Mouse (Mus musculus): Measurements from ENCODE around the gene Plch1. TPM values are rescaled to one million over a fixed set of nuclear protein-coding genes. Genes with fewer than 3 reads are reported as not detected.

Plch1 gene
- total RNA-seq, 2 experiments from 2014 or later = not detected

DNA sequence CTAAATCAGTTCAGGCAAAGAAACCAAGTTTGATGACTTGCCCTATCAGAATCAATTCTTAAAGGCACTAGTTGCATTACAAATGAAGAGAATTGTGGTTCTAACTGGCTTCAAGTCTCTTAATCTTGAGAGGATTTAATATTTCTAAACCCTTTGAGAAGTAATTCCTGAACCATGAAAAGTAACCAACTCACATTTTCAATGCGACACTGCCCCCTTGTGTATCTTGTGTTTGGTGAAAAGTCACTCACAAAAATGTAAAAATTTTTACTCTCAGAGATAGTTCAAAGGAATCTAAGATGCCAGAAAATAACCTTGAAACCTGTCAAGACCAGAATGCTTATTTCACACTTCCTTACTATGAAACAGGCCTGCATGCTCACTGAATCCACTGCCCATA, 31.0 kb downstream of the Plch1 start:
- no peak for ATAC-seq (replicated peaks; ENCODE audit: low FRiP score, poor library complexity, severe bottlenecking)

DNA sequence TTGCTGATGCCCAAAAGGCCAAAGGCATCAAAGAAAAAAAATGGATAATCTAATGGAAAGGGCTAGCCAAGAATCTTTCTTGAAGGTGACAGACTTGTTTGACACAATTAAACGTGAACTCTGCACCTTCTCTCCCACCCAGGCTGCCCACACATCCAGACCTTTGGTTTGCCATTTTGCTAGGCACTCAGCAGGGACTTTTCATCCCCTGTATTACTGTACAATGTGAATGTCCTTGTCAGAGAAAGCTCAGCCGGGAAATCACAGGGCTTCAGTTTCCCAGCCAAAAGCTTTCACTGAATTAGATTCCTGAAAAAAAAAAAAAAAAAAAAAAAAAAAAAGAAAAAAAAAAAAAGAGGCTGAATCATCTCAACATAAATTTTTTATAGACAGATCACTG, 34.2 kb downstream of the Plch1 start:
- ATAC-seq (replicated peaks; ENCODE audit: low FRiP score, poor library complexity, severe bottlenecking) = no peak

- no peak for ATAC-seq (replicated peaks; ENCODE audit: low FRiP score, poor library complexity, severe bottlenecking)
Observed at GRCm38 (mm10) chr3:63862716-63863115, 36.6 kb downstream of the Plch1 start.

DNA sequence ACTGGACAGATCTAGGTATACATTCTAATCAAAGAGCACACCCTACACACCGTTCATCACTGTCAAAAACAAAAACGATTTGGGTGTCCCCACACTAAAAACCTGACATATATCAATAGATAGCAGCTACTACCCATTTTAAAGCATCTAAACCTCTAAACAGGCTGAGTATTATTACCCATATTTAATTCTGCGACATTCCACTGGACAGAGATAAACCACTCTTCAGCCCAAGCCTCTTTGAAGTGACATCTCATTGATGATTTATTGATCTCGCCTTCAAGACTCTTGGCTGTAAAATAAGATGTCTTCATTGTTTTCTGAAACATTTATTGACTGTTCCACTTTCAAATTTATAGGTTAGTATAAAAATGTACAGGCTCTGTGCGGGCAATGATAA, 46.4 kb downstream of the Plch1 start:
- no peak for ATAC-seq (replicated peaks; ENCODE audit: low FRiP score, poor library complexity, severe bottlenecking)

DNA sequence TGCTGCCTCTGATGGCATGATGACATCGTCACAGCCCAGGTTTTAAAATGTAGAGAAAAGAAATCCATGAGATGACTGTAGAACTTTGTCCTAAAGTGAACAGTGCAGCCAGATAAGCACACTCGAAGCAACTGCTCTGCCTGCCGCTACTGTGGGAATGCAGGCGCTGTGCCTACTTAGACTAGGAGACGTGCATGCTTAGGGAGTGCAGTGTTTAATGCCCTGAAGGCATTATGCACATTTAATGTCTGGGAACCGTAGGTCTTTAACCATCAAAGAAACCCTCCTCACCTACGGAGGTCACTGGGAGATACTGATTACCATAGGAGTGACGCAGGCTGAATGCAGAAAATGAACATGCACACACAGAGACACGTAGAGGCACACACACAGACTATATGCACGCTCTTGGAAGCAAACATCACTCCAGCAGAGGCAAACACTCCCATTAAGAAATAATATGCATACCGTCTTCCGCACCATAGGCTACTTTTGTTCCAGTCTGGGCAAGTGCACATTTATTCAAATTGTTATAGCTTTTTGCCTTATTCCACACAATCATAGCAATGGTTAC, 48.1 kb downstream of the Plch1 start:
- ATAC-seq (replicated peaks; ENCODE audit: low FRiP score, poor library complexity, severe bottlenecking) = no peak

GRCm38 (mm10) chr3:63849765-63850346, 49.4 kb downstream of the Plch1 start:
- no peak for ATAC-seq (replicated peaks; ENCODE audit: low FRiP score, poor library complexity, severe bottlenecking)

GRCm38 (mm10) chr3:63844141-63844540, 55.1 kb downstream of the Plch1 start:
- no peak for ATAC-seq (replicated peaks; ENCODE audit: low FRiP score, poor library complexity, severe bottlenecking)

GRCm38 (mm10) chr3:63842436-63842835, 56.8 kb downstream of the Plch1 start:
- no peak for ATAC-seq (replicated peaks; ENCODE audit: low FRiP score, poor library complexity, severe bottlenecking)

GRCm38 (mm10) chr3:63837750-63838149, 61.5 kb downstream of the Plch1 start:
- ATAC-seq (replicated peaks; ENCODE audit: low FRiP score, poor library complexity, severe bottlenecking) = no peak

- ATAC-seq (replicated peaks; ENCODE audit: low FRiP score, poor library complexity, severe bottlenecking) = no peak
Observed at GRCm38 (mm10) chr3:63836937-63837632, 62.2 kb downstream of the Plch1 start.

GRCm38 (mm10) chr3:63835816-63836215, 63.5 kb downstream of the Plch1 start:
- ATAC-seq (replicated peaks; ENCODE audit: low FRiP score, poor library complexity, severe bottlenecking) = no peak

DNA sequence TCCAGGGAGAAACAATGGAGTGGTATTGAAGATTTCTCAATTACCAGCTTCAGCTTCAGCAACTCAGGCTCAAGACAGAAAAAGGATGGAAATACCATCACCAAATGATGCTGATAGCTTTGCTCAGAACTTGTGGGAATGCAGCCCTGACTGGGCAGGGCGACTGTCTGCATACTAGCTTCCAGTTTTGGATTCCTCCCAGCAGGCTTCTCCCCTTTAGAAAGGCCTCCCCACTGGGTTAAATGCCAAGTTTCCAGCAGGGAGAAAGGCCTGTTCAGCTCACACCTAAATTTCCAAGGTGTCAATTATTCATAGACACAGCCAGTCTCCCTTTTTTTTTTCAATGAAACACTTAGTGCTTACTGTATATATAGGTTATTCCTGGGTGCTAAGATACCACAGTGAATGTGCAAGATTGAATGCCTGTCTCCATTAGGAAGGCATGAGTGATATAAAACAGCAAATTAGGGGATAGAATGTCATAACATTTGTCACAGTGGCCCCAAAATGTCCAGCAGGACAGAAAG, 75.3 kb downstream of the Plch1 start:
- ATAC-seq (replicated peaks; ENCODE audit: low FRiP score, poor library complexity, severe bottlenecking) = no peak

DNA sequence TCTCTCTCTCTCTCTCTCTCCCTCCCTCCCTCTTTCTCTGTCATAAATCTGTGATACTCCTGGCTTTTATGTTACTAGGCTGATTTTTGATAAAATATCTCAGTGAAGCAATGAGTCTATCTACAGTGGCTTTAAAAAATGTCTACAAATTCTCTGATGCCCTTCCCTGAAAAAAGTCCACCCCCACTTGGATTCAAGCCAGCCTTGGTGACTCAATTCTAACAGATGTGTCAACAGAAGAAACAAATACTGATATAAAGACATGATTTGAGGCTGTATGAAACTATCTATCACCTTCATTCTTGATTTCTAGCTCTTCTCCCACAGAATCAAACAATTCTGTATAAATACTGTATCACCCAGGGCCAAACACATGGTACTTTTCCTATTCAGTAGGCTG, 76.6 kb downstream of the Plch1 start:
- no peak for ATAC-seq (replicated peaks; ENCODE audit: low FRiP score, poor library complexity, severe bottlenecking)

GRCm38 (mm10) chr3:63815131-63815530, 84.1 kb downstream of the Plch1 start:
- no peak for ATAC-seq (replicated peaks; ENCODE audit: low FRiP score, poor library complexity, severe bottlenecking)

DNA sequence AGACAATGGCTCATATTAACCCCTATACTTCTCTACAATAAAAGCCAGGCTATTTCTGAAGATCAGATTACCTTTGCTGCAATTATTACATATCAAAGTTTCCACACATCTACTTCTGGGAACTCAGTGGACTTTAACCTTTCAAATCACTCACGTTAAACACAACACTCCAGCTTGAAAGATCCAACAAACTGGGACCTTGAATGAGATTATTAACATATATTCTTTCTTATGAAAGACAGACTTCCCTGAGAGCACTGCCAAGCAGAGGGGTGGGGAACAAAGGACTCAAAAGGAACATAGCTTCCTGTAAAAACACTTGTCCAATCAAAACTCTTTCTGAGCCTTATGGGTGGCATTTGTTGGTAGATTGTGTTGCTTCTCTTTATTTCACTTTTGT, 85.1 kb downstream of the Plch1 start:
- no peak for ATAC-seq (replicated peaks; ENCODE audit: low FRiP score, poor library complexity, severe bottlenecking)

- ATAC-seq (replicated peaks; ENCODE audit: low FRiP score, poor library complexity, severe bottlenecking) = no peak
Observed at GRCm38 (mm10) chr3:63806906-63807305, 92.4 kb downstream of the Plch1 start.

DNA sequence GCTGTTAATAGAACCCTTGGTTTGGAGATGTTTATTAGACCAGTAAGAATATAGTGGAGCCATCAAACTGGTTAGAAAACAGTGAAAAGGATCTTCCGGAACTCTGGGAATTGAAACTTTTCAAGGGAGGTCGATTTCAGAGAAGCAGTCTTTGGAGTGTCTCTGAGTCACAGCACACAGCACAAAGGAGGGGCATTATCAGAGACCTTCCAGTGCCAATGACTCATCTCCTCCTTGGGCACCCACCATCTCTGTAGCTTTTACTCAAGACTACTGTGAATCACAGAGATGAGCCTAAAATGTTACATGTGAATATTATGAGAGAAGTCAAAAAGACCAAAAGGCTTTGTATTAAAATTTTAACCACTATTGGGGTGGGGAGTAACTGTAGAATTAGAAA, 93.8 kb downstream of the Plch1 start:
- ATAC-seq (replicated peaks; ENCODE audit: low FRiP score, poor library complexity, severe bottlenecking) = no peak

DNA sequence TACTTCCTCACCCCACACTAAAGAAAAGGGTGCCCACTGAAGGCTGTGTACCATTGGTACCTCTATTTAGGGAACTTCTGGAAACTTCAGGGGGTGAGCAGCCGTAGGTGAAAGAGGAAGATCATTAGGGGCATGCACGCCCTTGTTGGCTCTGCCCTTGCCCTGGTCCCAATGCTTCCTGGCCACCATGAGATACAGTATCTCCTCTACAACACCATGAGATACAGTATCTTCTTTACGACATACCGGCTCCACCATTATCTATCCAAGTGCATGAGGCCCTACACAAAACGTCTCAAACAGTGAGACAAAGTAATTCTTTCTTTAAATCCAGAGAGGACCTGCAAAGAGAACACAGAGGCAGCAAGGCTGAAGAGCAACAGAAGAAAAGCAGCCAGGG, 98.6 kb downstream of the Plch1 start:
- ATAC-seq (replicated peaks; ENCODE audit: low FRiP score, poor library complexity, severe bottlenecking) = no peak

DNA sequence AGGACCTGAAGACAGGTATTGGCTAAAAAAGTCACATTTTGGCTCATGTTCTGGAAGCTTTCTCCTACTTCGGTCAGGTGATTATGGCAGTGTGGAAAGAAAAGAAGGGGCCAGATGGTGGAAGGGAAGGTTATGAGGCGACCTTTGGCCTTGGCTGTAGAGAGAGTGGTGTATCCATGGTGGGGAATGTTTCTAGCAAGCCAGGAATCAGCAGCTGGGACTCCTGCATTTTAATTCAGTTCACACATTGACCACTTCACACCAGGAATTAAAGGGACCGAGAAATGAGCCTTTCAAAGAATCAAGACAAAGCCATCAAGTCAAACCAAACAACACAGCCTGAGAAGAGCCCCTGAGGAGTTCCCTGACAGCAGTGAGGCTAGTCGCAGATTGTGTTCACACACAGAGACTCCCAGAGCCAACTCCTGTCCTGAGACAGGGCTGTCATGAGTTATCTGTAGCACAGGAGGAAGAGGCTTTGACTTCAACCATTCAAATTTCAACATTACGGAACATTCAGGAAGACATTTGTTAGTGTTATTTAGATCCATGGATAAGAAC, 112.4 kb downstream of the Plch1 start:
- ATAC-seq (replicated peaks; ENCODE audit: low FRiP score, poor library complexity, severe bottlenecking) = no peak

- no peak for ATAC-seq (replicated peaks; ENCODE audit: low FRiP score, poor library complexity, severe bottlenecking)
Observed at GRCm38 (mm10) chr3:63772617-63773305, 126.5 kb downstream of the Plch1 start.
